Mouse (Mus musculus) ovary, postnatal 10 days (tissue): ENCODE data around the gene Slc25a22.
A peak's percentile ranks its signal among the peaks of the same experiment; 100 is the strongest.

Experiments
- DNase-seq: peaks from one replicate; pipeline ENCODE4 v3.0.0; 2022; ENCODE audit warnings: low spot score

Gene Slc25a22

DNA sequence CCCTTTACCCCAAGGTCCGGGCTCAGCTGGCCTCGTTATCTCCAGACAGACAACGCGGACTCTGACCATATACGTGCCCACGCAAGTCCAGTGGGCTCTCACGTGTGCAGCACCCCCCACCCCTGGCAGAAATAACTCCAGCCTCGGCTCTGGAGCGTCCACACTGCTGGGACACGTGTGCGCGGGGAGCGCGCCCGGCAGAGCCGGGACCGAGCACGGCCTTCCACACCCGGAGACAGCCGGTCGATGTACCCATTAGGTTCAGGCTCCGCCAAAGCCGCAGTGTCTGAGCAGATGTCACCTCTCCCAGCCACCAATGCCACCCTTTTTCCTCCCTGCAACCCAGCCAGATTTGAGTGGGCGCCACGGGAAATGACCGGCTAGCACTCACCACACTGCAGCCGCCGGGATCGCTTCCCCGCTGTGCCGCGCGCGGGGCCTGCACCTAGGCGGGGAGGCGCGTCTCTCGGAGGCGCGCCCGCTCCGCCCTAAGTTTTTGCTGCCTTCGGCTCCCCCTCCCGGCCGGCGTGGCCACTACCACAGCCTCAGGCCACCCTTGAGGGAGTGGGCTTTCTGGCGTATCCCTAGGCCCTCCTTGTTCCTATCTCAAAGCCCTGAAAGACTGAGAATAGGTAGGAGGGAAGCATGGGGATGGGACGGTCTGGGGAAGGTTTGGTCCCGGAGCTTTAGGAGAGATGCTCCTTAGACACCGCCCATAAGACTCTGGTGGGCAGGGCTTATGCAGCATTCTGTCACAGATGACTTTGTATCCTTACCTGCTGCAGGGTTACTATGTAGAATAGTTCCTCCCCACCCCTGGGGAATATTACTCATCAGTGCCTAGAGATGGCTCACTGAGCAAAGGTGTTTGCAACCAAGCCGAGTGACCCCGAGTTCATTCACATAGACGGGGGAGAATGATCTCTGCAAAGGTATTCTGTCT lies at the start of gene Slc25a22:
Gene Slc25a22, minus strand, starts transcription at position 715 of the 943 bp plus-strand sequence.
- peak; percentile 70 for DNase-seq

DNA sequence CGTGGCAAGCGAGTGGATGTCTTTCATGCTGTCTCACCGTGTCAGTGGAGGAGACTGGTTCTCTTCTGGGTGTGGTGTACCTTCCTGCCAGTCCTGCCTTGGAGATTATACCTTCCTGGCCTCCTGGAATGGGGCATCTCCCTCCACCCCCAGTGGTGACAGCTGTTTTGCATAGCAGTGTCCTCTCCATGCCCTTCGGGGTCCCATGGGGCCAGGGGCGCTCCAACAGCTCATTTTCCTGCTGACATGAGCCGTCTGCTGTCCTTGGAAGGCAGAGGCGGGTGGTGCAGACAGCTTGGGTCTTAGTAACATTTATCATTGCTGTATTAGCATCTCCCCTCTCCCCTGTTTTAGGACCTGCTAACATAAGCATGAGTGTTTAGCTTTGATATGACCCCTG lies 49.4 kb upstream of the Slc25a22 start:
- DNase-seq: no peak

DNA sequence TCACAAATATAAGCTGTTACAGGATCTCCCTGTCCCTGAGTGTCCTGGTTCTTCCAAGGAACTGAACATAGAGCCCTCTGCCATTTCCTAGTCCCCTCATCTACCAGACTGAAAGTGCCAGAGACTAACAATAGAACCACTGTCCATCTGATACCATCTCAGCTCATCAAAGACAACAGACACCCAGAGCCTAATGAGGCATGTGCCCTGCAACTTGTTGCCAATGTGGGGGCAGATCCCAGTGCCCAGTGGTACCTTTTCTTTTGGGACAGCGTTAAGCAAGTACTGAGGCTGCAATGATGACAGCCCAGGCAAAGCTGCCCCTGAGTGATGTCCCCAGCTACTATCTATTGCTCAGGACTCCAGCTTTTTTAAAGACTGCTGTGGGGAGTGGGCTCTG lies 48.5 kb upstream of the Slc25a22 start:
- no peak for DNase-seq

DNA sequence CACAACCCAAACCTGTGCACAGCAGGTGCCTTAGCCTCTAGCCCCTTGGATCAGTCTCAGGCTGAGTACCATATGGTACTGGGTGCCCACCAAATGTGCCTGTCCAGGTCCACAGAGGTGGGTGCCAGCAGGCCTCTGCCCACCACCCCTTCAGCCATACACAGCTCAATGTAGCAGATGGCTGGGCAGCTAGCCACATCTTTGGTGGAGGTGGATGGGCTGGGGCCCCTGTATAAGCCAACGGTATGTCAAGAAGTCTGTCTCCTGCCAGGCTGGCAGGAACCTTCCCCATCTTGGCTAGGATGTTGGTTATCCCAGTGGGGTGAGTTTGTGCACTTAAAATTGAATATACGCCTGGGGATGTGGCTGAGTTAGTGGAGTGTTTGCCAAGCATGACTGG lies 47.9 kb upstream of the Slc25a22 start:
- DNase-seq: no peak

DNA sequence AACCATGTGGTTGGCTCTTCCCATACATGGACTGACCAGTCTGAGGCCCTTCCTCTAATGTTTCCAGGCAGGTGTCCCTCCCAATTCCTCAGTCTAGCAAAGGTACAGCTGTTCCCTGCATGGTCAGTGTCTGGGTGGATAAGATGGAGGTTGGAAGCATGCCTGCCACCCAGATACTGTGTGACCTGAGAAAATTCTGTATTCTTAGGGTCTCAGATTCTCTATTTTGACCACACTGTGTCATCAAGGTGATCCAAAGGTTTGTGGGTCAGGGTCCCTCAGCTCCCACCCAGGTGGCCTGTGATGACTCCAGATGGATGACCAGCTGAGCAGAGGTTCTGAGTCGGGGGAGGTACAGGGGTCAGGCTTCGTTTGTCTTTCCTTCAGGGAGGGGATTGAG lies 47.5 kb upstream of the Slc25a22 start:
- DNase-seq: no peak

DNA sequence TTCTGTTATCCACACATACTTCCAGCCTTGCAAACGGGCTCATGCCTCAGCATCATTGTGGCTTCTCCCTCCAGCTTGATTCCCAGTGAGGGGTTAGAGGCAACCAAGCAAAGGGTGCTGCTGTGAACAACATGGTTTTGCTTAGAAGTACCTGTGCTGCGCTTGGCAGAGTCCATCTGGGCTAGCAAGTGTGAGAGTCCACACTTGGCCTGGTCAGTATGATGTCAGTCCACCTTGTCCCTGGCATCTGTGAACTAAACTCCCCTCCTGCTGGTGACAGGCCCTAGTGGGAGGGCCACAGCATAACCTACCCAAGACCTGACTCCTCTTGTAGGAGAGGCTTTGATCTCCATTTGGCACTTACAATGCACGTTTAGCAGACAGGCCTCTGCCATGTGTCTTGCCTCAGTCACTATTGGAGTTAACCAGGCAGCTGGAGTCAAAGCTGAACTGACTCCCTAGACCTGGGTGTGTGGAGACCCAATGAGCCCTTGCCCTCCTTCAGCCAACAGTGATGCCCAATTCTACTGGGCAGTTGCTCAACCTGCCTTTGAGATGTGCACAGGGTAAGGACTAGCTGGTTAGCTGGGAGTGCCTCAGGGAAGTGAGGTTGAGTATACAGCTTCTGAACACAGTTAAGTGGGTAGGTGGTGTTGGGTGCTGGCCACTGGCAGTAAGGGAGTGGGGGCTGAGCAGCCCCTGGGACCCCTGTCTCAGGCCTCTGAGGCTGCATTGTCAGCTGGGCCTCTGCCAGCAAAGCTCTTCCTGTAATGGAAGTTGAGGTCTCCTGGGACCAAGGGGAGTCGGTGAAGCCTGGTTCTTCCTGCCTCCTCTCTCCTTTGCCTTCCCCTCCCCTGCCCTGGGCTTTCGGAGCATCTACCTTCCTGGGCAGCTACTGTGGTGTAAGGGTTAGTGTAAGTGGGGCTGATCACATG lies 46.8 kb upstream of the Slc25a22 start:
- no peak for DNase-seq

DNA sequence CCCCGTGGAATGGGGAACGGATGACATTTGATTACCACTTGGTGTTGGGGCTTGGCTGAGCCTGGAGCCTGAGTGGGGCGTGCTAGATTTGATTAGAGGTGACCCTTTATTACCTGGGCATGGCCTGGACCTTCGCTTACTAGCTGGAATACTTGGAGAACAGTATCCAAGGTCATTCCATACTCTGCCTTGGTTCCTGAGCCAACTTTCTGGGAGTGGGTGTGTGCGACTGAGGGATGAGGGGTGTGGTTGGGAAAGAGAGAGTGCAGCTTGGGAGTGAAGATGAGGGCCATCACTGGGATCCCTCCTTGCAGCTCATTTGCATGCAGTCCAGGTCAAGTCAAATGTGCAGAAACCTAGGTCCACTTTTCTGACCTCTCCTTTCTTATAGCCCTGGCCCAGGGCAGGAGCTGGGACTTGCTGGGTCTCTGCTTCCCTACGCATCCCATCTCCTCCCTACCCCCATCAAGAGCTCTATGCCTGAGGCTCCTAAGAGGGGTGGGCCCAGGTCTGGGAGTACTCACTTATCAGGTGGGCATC lies 45.5 kb upstream of the Slc25a22 start:
- no peak for DNase-seq

DNA sequence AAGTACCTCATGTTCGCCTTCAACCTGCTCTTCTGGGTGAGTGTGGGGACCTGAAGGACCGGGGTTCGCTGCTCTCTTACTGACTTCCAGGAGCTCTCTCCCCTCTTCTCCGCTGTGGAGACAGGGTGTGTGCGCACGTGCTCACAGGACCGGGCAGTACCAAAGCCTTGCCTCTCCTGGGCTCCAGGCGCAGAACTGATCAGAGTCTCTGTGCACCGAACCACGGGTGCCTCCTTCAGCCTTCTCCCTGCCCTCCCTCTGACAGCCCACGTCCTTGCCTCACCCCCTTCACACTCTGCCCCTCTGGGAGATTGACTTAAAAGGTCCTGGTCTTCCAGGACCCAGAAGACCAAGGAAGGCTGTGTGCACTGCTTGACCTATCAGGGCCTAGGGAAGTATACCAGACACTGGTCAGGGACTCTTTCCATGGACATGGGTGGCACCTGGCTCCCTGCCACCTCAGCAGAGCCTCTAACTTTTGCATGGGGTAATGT lies 44.9 kb upstream of the Slc25a22 start:
- no peak for DNase-seq

DNA sequence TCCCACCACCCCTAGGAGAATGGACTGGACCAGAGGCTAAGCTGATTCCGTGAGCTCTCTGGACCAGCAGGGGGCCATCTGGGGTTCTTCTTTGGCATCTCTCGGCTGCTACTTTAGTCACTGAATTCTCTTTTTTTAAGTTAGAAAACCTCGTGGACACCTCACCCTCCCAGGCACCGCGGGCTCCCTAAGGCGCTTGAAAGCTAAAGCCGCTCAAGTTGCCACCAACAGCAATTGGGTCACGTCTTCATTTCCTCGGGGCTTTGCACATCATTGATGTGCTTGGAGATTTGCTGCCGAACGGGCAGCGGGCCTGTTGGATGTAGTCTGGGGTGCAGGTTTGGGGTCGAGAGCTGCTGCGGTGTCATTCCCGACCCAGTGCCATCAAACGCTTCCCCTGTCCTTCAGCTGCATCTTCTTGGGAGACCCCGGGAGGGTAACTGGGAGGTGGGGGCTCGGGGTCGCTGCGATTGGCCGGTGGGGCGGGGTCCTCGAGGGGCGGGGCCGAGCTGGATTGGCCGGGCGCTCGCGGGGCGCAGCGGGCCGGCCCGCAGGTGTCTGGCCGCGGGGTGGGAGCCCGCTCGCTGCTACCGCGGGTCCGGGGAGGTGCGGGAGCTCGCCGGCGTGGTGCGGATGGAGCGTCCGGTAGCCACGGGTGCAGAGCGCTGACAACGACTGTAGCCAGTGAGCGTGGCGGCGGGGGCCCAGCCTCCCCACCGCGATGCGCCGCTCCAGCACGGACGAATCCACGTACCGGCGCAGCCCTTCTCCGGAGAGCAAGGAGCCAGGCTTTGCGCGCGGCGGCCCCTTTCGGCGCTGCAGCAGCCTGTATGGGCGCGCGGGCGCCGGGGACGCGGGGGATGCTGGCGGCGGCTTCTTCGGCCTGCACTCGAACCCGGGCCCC lies 44.1 kb upstream of the Slc25a22 start:
- no peak for DNase-seq

DNA sequence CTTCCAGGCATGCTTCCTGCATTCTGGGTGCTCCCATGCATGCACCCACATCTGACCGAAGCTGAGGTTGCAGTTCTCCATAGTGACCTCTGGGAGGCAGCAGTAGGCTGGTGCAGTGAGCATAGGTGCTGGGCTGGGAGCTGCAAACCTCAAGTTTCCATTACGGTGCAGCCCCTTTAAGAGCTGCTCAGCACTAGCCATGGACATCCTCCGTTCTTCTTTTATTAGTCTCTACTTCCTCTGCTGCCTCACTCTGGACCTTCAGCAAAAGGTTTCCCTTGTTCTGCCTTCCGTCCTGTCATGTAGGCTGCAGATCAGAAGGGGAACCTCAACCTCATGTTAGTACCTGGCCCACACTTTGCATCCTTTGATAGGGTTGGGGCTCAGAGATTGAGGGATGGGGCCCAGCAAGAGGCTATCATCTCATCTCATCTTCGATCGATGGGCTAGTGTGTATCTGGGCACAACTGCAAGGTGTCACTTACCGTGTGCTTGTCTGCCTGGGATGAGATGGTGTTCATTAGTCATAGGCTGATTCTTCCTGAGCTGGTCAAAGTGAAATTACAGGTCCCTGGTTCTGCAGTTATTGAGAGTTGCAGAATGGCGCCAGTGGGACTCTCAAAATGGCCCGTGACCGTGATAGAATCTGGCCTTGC lies 43.3 kb upstream of the Slc25a22 start:
- DNase-seq: no peak

DNA sequence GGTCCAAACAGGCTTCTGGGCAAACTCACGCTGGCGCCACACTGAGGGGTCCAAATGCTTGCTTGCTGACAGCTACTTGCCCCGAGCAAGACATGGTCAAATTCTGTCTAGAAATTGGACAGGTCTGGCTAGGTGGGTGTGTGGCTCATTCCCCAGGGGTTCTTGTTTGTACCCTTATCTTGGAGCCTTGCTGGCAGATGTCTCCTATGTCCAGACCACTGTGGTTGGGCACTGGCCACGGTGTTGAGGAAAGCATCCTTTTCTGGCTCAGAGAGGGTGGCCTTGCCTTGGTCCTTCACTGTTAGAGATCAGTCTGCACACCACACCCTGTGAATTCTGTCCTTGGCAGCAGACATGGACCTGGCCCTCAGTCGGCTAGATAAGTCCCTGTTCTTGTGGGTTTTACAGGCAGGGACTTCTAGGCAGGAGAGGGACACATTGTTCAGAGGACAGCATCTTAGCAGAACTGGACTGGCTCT lies 40.6 kb upstream of the Slc25a22 start:
- no peak for DNase-seq

DNA sequence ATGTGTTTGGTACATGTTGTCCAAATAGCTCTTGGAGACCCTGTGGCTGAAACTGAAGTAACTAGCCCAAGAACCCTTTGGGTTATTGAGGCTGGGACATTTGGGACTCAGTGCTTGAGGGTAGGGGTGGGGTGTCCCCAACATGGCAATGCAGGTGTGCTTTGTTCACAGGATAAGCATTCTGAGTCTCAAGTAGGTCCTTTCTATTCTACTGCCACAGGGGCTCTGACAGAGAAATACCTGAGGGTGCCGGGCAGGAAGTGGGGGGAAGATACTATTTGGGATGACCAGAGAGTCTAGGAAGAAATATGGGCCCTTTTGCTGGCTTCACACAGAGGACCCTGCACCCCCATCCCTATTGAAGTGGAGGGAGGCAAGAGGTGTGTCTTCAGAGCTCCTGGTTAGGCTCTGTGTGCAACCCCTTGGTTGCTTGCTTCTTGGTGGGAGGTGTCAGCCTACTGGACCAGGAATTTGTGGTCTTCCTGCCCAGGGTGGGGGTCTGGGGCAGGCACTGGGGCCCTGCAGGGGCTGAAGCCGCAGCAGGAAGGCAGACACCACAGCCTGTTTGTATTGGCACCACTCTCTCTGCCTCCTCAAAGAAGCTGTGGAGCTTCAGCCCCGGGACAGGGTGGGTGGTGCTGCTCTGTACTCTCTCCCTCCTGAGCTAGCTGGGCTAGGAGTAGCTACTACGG lies 40.0 kb upstream of the Slc25a22 start:
- DNase-seq: no peak

DNA sequence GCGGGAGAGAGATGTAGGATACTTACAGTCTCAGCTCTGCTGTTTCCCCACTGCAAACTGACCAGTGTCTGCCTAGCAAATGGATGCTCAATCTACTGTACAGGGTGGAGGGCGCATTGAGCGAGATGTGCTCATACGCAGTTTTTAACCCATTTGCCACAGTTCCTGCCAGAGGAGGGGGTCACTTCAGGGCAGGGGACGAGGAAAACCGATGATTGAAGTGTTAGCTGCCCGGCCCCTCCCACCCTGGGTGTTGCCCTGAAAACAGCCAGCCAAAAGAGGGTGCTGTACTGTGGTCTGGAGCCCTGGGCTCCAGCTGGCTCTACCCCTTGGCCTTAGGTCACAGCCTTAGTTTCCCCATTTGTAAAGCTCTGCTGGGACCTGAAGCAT lies 39.3 kb upstream of the Slc25a22 start:
- DNase-seq: no peak

DNA sequence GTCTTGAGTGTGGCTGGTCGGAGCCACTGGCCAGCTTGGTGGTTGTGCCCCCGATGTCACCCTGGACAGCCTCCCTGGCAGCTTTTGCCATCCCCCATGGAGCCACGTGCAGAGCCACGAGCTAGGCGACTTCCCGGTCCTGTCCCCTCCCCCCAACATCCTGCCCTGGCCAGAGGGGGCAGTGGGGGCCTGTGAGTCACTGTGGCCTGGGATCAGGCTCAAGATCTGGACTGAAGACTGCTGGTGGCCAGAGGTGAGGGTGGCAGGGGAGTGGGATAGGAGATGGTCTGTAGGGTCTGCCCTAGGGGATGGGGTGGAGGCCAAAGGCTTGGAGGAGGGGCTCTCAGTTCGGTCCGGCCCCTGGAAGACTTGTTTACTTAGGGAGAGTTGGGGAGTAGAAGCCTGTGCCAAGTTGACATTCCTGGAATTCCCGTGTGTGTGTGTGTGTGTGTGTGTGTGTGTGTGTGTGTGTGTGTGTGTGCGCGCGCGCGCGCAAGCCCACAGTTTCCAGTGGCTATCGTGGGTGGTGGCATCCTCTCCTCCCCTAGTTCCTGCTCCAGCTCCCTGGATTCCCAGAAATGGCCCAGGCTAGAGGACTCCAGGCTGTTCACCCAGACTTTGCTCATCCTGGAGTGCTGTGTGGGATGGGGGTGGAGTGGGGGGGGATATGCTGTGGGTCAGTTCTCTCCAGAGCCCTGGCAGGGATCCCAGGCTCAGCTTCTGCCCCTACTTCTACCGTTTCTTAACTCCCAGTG lies 38.7 kb upstream of the Slc25a22 start:
- peak; percentile 69 for DNase-seq

DNA sequence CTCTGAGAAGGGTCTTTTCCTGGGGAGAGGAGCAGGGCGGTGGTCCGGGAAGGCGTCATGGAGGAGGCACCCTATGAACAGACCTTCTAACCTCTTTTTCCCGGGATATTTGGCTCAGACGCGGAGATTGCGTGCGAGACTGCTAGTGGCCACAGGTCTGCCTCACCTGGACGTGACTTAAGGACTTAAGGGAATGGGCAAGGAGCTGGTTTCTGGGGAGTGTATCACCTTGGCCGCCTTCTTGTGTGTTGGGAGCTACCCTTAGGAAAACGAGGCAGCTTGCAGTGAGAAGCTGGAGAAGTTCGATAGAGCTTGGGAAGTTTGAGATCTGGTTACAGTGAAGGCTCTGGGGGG lies 38.1 kb upstream of the Slc25a22 start:
- DNase-seq: no peak

DNA sequence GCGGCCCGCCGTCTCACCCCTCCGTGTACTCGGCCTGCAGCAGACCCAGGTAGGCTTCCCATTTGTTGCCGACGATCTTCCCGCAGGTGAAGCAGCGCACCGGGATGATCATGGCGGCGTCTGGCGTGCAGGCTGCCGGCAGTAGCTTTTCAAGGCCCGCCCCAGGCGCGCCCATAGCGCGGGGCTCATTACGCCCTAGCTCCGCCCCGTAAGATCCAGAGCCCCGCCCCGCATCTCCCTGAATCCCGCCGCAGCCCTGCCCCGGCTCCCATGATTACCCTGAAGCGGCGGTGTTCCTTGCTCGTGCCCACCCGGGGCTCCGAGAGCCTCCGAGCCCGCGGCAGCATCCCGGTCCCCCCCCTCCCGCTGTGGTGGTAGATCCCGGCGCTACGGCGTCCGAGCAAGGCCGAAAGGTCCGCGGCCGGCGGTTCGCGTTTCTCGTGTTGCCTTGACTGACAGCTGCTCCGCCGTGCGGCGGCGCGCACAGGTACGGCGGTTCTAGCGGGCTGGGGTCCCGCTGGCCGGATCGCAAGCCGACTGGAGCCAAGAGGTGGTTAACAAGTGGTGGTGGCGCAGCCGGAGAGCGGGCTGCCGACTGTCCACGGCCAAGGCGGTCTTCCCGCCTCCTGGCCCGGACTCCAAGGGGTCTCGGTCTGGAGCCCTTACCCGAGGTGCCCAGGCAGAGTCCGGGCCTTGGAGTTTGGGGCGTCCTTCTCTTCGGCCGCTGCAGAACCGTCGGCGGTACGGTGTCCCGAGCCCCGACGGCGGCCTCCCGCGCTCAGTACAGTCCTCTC lies 37.5 kb upstream of the Slc25a22 start, which contains the start of the genes Polr2l and Tspan4:
Gene Polr2l, minus strand, starts transcription at position 122 of the 794 bp plus-strand sequence.
Gene Tspan4, plus strand, starts transcription at position 230 of the 794 bp plus-strand sequence.
- DNase-seq: peak; percentile 76

DNA sequence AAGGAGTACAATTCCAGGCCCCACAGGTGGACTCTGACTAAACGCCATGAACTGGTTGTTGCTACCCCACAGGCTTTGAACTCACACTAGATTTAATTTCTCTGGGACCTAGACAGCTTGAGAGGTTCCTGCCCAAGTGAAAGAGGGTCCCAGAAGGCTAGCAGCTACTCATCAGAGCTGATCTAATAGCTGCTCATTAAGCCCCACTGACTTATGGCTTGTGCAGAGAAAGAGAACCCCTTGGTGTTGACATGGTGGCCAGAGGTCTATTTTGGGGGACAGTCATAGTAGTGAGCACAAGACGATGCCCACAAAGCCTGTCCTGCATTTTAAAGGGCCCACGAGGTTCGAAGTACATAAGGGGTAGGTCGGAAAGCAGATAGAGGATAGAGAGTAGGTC lies 36.5 kb upstream of the Slc25a22 start:
- DNase-seq: no peak

DNA sequence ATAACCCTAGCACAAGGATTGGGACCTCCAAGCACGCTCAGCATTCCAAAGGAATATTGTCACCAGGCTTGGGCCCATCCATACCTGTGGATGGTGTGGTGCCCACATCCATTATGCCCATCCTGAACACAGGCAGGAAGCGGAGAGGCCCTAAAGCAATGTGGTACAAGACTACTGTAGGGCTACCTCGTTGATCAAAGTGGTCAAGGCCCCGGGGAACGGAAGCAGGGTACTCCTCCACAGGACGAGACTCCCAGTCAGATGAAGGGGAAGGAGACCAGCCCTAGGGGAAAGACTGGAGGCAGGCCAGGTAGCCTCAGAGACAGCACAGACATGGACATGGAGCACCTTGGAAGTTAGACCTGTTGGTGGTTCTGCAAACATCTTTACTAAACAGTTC lies 35.1 kb upstream of the Slc25a22 start:
- DNase-seq: no peak
